Mouse (Mus musculus) heart, adult 18-20 months (tissue): ENCODE measurements around the gene Zcwpw1. TPM values are rescaled to one million over a fixed set of nuclear protein-coding genes. Genes with fewer than 3 reads are reported as not detected.
A peak's percentile ranks its signal among the peaks of the same experiment; 100 is the strongest.

Experiments
- DNase-seq, 2 experiments: peaks; one replicate each; pipeline ENCODE4 v3.0.0; 2021 to 2022; ENCODE audit warnings: mixed read lengths in 1 of 2
- total RNA-seq, 2 experiments: library from RNA; stranded (reverse); gene quantifications; 2 replicates each; pipeline ENCODE4 v1.2.3; 2021

The Zcwpw1 gene
- total RNA-seq, 2 experiments from 2014 or later, result 0.22 to 0.72 TPM

- DNase-seq, result no peak
Measured at GRCm38 (mm10) chr5:137784546-137784945, 3.1 kb upstream of the Zcwpw1 start.

DNA sequence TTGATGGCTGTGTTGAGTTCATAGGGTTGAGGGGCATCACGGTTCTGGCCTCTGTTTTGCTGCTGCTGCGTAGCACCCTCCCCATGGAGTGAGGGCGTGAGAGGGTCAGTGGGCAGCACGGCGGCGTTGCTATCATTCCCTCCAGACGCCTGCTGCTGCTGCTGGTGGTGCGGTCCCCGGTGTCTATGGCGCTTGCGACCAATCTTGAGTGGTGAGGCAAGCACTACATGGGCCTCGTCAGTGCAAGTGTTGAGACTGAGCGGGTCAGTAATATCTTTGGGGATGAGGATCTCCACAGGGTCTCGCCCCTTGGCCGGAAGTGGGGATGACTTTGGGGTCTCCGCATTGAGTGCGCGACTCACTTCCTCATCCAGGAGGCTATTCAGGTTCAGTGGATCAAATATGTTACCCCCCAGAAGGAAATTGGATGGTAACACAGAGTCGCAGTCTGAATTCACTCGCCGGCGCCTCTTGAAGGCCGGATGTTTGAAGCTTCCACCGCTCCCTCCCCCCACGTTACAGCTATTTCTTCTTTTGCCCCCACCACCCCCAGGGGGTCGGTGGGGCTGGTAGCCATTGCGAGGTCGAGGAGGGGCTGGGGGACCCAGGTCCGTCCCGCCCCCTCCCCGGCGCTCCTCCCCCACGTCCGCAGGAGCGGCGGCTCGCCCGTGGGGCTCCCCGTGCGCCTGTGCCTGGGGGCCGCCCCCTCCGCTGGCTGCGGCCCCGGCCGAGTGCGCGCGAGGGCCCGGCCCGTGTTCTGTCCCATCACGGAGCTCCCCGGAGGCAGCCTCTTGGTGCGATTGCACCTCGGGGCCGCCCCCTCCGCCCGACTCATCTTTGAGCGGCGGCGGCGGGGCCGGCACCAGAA lies 2.2 kb upstream of the Zcwpw1 start:
- peak in 1 of 2 experiments; percentile 43 for DNase-seq

- DNase-seq, result peak; percentile 99
Measured at GRCm38 (mm10) chr5:137786109-137786942, 1.3 kb upstream of the Zcwpw1 start.

GRCm38 (mm10) chr5:137788171-137788570 lies 573 bp downstream of the Zcwpw1 start:
- DNase-seq, result peak in 1 of 2 experiments; percentile 29

- DNase-seq, result no peak
Measured at GRCm38 (mm10) chr5:137788946-137789531, 1.4 kb downstream of the Zcwpw1 start.

GRCm38 (mm10) chr5:137791553-137791952 lies 4.0 kb downstream of the Zcwpw1 start:
- DNase-seq, result no peak

DNA sequence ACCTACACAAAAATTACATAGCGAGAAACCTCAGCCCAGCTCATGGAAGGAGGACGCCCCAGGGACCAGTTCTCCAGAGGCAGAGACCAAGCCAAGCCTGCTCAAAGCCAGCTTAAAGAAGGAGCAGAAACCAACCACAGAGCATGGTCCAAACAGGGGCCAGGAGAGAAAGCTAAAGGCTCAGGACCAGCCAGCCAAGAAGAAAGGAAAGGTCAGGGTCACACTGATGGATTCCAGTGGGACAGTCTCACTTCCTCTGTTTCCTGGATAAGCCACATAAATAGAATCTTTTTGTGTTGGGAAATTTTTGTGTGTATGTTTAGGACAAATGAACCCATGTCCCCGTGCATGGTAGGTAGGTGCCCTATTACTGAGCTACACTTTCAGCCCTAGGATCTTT lies 9.0 kb downstream of the Zcwpw1 start:
- no peak for DNase-seq

DNA sequence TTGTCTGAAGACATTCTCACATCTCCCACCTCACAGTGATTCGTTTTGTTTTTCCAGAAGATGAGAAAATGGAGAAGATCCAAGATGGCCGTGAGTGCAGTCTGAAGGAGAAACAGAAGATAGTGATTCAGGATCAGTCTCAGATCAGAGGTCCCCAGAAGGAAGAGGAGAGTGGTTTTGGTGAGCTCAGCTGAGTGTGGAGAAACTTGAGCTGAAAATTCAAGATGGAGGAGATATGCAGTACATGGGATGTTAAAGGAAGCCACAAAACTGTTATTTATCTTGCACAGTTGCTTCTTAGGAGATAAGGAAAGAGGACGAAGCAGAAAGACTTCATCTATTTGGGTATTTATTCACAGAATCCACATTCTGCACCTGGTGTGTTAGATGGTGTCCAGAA lies 13.3 kb downstream of the Zcwpw1 start:
- DNase-seq, result no peak

- no peak for DNase-seq
Measured at GRCm38 (mm10) chr5:137806158-137806557, 18.6 kb downstream of the Zcwpw1 start.

DNA sequence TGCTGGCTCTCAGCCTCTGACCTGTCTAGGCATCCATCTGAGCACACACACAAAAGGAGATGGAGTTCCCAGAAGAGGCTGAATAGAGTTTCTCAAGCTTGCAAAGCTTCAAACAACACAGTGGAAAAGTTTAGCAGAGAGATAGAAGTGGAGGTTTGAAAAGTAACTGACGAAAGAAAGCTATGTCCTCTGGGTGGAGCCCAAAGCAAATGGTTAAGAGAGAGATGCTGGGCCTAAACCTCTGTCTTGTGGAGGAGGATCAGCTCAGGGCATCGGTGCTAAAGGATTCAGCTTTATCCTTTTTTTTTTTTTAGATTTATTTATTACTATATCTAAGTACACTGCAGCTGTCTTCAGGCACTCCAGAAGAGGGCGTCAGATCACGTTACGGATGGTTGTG lies 20.7 kb downstream of the Zcwpw1 start:
- no peak for DNase-seq

DNA sequence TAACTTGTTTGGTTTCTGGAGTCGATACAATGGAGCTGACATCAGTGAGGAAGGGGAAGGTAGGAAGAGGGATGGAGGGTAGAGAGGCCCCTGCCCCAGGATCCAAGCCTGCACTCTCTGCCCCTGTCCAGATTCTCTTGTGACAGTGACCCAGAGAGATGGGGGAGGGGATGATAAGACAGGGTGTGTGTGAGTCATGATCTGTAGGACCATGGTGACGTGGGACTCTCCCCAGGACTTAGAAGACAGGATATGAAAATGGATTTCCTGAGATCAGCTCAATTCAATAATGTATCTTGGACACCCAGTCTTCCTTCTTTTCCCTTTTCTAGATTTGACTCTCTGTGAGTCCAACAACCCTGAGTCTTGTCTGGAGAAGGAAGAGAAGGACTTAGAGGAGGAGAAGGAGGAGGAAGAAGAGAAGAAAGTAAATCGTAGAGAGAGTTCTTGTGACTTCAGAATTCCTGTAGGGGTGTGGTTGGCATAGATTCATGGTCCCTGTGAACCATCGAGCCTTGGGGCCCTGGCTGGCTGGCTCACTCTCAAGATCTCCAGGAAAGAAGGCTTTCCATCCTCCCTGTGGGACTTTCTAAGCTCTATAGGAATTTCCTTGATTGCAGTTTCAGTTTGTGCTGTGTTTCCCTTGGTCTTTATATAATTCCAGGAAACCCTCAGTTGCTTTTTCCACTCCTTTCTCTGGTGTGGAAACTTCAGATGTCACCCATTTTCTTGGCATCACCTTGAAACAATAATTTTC lies 30.0 kb downstream of the Zcwpw1 start:
- no peak for DNase-seq

DNA sequence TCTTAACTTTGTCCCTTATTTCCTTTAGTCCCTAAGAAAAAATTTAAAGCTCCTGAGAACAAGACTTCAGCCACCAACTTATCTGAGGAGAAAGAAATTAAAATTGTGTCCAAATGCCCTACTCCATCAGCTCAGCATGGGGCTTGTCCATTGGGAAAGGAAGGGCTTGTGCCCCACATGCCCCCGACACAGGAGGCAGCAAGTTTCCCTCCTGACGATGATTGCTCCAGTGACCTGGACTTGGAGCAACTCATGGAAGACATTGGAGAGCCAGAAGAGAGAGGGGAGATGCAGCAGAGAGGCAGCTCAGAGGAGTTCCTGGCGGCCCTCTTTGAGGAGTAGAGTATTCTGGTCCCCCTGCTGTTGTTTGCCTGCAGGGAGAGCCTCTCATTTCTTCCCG lies 34.5 kb downstream of the Zcwpw1 start:
- no peak for DNase-seq

GRCm38 (mm10) chr5:137822602-137823001 lies 35.0 kb downstream of the Zcwpw1 start:
- DNase-seq, result no peak

DNA sequence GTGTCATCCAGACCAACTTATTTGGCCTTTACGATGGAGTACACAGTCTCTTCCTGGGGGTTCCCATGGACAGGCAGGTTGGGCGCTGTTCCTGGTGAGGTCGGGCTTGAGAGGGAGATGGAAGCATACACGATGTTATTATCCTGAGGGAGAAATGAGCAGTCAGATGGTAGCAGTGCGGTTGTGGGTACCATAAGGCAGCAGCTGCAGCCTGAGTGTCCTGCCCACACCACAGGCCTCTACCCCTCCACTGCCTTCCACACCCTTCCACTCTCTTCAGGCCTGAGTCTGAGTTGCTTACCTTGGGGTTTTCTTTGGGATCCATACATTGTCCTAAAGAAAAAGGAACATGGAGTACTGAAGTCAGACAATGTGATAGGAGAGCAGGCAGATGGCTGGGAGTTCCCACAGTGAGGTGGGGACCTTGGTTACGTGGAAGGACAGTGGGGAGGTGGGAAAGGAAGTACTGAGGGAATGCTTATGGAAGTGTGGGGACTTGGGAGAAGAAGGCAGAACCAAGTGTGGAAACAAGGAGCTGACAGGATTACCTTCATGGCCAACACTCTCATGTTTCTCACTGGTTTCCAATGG lies 36.0 kb downstream of the Zcwpw1 start:
- DNase-seq, result no peak

DNA sequence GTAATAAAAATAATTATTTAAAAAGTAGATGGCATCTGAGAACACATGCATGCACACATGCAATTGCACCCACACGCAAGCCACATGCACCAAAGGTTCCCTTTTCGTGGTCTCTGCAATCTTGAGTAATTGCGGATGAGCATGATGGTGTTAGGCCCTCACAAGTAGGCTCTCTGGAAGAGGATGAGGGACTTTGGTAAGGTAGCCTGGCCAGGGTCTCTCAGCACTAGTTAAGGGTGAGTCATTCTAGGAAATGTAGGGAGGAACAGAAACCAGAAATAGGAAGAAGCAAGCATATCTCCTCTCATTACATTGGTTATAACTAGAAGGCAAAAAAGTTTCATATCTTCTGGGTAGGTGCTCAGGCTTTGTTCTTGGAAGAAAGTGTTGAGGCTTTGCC lies 37.4 kb downstream of the Zcwpw1 start:
- DNase-seq, result no peak

DNA sequence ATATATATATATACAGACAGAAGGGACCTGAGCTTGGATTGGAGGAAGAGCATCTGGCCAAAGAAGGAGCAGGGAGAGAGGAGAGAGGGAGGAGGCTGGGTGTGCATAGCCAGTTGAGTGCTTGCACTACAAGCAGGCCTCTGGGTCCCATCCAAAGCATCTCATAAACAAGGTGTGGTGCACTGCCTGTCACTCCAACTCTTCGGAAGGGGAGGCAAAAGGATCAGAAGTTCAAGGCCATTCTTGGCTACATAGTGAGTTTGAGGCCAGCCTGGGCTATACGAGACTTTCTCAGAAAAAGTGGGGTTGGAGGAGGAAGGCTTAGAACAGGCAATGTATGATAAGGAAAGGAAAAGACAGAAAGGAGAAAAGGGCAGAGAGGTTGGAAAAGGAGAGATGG lies 38.4 kb downstream of the Zcwpw1 start:
- no peak for DNase-seq

- DNase-seq, result no peak
Measured at GRCm38 (mm10) chr5:137826421-137826820, 38.8 kb downstream of the Zcwpw1 start.

GRCm38 (mm10) chr5:137828694-137829093 lies 41.1 kb downstream of the Zcwpw1 start:
- no peak for DNase-seq

GRCm38 (mm10) chr5:137830238-137830637 lies 42.6 kb downstream of the Zcwpw1 start:
- DNase-seq, result peak in 1 of 2 experiments; percentile 54

- DNase-seq, result no peak
Measured at GRCm38 (mm10) chr5:137831106-137831505, 43.5 kb downstream of the Zcwpw1 start.

DNA sequence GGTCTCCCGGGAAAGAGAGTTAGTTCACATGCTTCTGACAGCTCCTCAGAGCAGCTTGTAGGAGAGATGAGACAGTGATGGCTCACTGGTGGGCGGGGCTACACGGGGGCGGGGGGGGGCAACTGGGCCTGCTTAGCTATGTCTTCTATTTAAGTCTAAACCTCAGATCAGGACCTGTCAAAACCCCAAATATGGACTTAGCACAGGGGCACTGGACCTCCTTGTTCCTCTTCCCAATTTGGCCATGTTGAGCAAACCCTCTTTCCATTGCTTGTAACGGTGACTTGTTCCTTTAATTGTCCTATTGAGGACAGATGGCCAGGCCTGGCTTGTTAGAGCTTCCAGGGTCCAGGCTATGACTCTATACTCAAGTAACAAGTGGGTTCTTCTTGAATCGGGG lies 43.9 kb downstream of the Zcwpw1 start:
- no peak for DNase-seq

DNA sequence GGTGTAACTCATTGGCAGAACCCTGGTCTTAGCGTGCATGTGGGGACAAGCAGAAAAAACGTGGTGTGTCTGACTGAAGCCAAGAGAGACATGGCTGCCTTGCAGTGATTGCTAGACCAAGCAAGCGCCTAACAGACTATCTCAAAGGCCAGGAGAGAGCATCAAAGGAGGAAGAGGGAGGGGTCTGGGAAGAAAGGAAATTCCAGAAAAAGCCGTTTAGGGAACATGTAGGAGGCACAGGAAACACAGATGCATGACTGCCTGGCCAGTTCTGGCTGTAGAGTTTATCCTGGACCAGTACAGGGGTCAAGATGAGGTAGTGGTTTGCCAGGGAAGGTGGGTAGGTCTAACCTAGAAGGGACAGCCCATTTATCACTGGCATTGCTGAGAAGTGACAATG lies 45.9 kb downstream of the Zcwpw1 start:
- DNase-seq, result no peak
